Mouse (Mus musculus) neural tube, embryonic 14.5 days (tissue): ENCODE measurements around the gene Cfap43. TPM values are rescaled to one million over a fixed set of nuclear protein-coding genes. Genes with fewer than 3 reads are reported as not detected.

Source experiments
- ATAC-seq: fragments of 200-750 bp; cut with Nextera tagmentation; 2 replicates; pipeline ENCODE4 v1.8.0; 2017; ENCODE audit warnings: low read depth, mild to moderate bottlenecking, moderate TSS enrichment, moderate library complexity
- H3K27ac ChIP-seq: fragments of 300-500 bp; sonication (generic); 2 replicates; pipeline ENCODE4 v1.5.1; 2014; ENCODE audit warnings: low read depth, mild to moderate bottlenecking, control low read depth, low read length, moderate library complexity, mixed read lengths
- H3K27me3 ChIP-seq: fragments of 300-500 bp; sonication (generic); 2 replicates; pipeline ENCODE4 v1.6.1; 2014; ENCODE audit warnings: low read length; ENCODE audit not compliant: control insufficient read depth, insufficient read depth
- H3K36me3 ChIP-seq: fragments of 300-500 bp; sonication (generic); 2 replicates; pipeline ENCODE4 v1.6.1; 2014; ENCODE audit warnings: low read length, mixed read lengths; ENCODE audit not compliant: control insufficient read depth, insufficient read depth
- H3K4me1 ChIP-seq: fragments of 300-500 bp; sonication (generic); 2 replicates; pipeline ENCODE4 v1.6.1; 2014; ENCODE audit warnings: low read length; ENCODE audit not compliant: control insufficient read depth, insufficient read depth
- H3K4me2 ChIP-seq: fragments of 300-500 bp; sonication (generic); 2 replicates; pipeline ENCODE4 v1.6.1; 2014; ENCODE audit warnings: mild to moderate bottlenecking, low read depth, low read length, control low read depth
- H3K4me3 ChIP-seq: fragments of 300-500 bp; sonication (generic); 2 replicates; pipeline ENCODE4 v1.5.1; 2014; ENCODE audit warnings: low read depth, low read length, control low read depth, mixed read lengths
- H3K9ac ChIP-seq: fragments of 300-500 bp; sonication (generic); replicated peaks from 2 replicates; pipeline ENCODE4 v1.6.1; 2014; ENCODE audit warnings: low read depth, mild to moderate bottlenecking, control low read depth, low read length, mixed read lengths
- H3K9me3 ChIP-seq: fragments of 300-500 bp; sonication (generic); 2 replicates; pipeline ENCODE4 v1.6.1; 2016; ENCODE audit warnings: low read length; ENCODE audit not compliant: control insufficient read depth
- WGBS: fragments of 180-500 bp; shearing (Covaris S2); extraction: QIAGEN DNeasy Blood & Tissue Kit; methylation state at CpG from one replicate; pipeline ENCODE4 v1.1.7; 2014; 5-methylcytosine and 5-hydroxymethylcytosine counted together
- polyA plus RNA-seq: library from polyadenylated mRNA; unstranded; fragments of >200 nt; fragmentation: Nextera tagmentation; extraction: Ambion mirVana; gene quantifications from 2 replicates; pipeline ENCODE4 v1.2.1, GENCODE M21; 2014

Cfap43 gene
- polyA plus RNA-seq, 1 experiment from 2014 or later, result 1.7 TPM

GRCm38 (mm10) chr19:47777847-47778246 is 141.2 kb downstream of the Cfap43 start:
- H3K4me2 ChIP-seq, result no peak overlapping the region
- H3K9me3 ChIP-seq, result no peaks in the 10 kb centered on the region
- H3K27me3 ChIP-seq, result no peaks in the 10 kb centered on the region
- no peak overlapping the region for H3K4me3 ChIP-seq
- H3K4me1 ChIP-seq, result no peaks in the 10 kb centered on the region
- WGBS, result 79% methylated on average over 6 of the region's 6 CpGs
- H3K27ac ChIP-seq, result no peak overlapping the region
- H3K9ac ChIP-seq, result no peak overlapping the region
- no peaks in the 10 kb centered on the region for H3K36me3 ChIP-seq
- no peak for ATAC-seq

- Histone ChIP-seq H3K4me3 (no peak overlapping the region), H3K36me3 (no peaks in the 10 kb centered on the region), H3K4me2 (no peak overlapping the region), H3K9me3 (no peaks in the 10 kb centered on the region), H3K4me1 (no peaks in the 10 kb centered on the region), H3K9ac (no peak overlapping the region), H3K27me3 (no peaks in the 10 kb centered on the region), H3K27ac (no peak overlapping the region)
- no peak for ATAC-seq
- 78% methylated on average over 19 of the region's 19 CpGs for WGBS
Measured at GRCm38 (mm10) chr19:47755625-47756024, 163.5 kb downstream of the Cfap43 start.

DNA sequence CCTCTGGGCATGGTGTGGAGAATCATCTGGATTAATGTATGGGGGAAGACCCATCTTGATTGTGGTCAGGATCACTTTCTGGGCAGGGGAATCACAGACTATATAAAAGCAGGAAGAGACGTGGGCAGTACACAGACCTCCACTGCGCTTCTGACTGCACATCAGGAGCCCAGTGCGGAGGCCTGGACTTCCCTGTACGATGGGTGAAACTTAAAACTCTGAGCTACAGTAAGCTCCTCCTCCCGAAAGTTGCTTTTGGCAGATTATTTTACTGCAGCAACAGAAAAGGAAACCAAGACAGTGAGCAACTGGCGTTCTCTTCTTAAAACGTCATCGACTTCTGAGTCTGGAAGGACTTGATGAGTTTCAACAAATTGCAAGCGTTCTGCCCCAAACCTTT is 164.2 kb downstream of the Cfap43 start:
- Histone ChIP-seq H3K4me1 (no peaks in the 10 kb centered on the region), H3K27me3 (no peaks in the 10 kb centered on the region), H3K9ac (no peak overlapping the region), H3K36me3 (no peaks in the 10 kb centered on the region), H3K4me3 (no peak overlapping the region), H3K4me2 (no peak overlapping the region), H3K9me3 (no peaks in the 10 kb centered on the region), H3K27ac (no peak overlapping the region)
- ATAC-seq, result no peak
- 93% methylated on average over 9 of the region's 9 CpGs for WGBS

- no peak for ATAC-seq
- Histone ChIP-seq H3K36me3 (no peaks in the 10 kb centered on the region), H3K27me3 (no peaks in the 10 kb centered on the region), H3K9me3 (no peaks in the 10 kb centered on the region), H3K4me3 (no peak overlapping the region), H3K4me1 (no peaks in the 10 kb centered on the region), H3K9ac (no peak overlapping the region), H3K4me2 (no peak overlapping the region), H3K27ac (no peak overlapping the region)
- 92% methylated on average over 4 of the region's 4 CpGs for WGBS
Measured at GRCm38 (mm10) chr19:47753921-47754320, 165.2 kb downstream of the Cfap43 start.

- Histone ChIP-seq H3K4me3 (no peak overlapping the region), H3K9me3 (no peaks in the 10 kb centered on the region), H3K36me3 (no peaks in the 10 kb centered on the region), H3K4me2 (no peak overlapping the region), H3K27me3 (no peaks in the 10 kb centered on the region), H3K9ac (no peak overlapping the region), H3K4me1 (no peaks in the 10 kb centered on the region), H3K27ac (no peak overlapping the region)
- 92% methylated on average over 9 of the region's 9 CpGs for WGBS
- no peak for ATAC-seq
Measured at GRCm38 (mm10) chr19:47752456-47752855, 166.6 kb downstream of the Cfap43 start.

GRCm38 (mm10) chr19:47750391-47750790 is 168.7 kb downstream of the Cfap43 start:
- Histone ChIP-seq H3K27ac (no peak overlapping the region), H3K9me3 (no peaks in the 10 kb centered on the region), H3K4me3 (no peak overlapping the region), H3K4me1 (no peaks in the 10 kb centered on the region), H3K36me3 (no peaks in the 10 kb centered on the region), H3K27me3 (no peaks in the 10 kb centered on the region), H3K9ac (no peak overlapping the region), H3K4me2 (no peak overlapping the region)
- ATAC-seq, result no peak
- WGBS, result 43% methylated on average over 5 of the region's 5 CpGs

DNA sequence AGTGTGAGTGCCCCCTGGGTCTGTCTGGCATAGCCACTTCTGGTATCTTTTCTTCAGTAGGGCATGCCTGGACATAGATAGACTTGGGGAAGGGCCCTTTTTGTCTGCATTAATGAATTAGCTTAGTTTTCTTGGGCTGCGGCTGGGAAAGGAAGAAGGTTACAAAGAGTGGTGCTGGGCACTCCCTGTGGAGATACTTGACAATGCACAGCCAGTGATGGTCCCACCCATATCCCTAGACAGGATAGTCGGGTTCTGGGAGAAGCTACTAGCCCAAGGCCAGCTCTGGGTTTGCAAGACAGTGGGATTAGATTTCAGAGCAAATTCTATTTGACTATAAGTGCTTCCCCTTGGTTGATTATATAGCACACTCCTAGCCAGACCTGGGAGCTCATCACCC is 170.1 kb downstream of the Cfap43 start:
- 80% methylated on average over 2 of the region's 2 CpGs for WGBS
- H3K36me3 ChIP-seq, result no peaks in the 10 kb centered on the region

GRCm38 (mm10) chr19:47747072-47747471 is 172.0 kb downstream of the Cfap43 start:
- no peak for ATAC-seq
- Histone ChIP-seq H3K36me3 (no peaks in the 10 kb centered on the region), H3K9ac (no peak overlapping the region), H3K4me1 (no peaks in the 10 kb centered on the region), H3K27me3 (no peaks in the 10 kb centered on the region), H3K4me2 (no peak overlapping the region), H3K27ac (no peak overlapping the region), H3K9me3 (no peaks in the 10 kb centered on the region), H3K4me3 (no peak overlapping the region)
- WGBS, result 94% methylated on average over 2 of the region's 2 CpGs

More for the DNA sequence above, 170.1 kb downstream of the Cfap43 start:
- no peaks in the 10 kb centered on the region for H3K27me3 ChIP-seq
- no peaks in the 10 kb centered on the region for H3K9me3 ChIP-seq
- H3K9ac ChIP-seq, result no peak overlapping the region
- ATAC-seq, result no peak
- H3K4me3 ChIP-seq, result no peak overlapping the region
- no peak overlapping the region for H3K4me2 ChIP-seq
- no peaks in the 10 kb centered on the region for H3K4me1 ChIP-seq
- no peak overlapping the region for H3K27ac ChIP-seq

GRCm38 (mm10) chr19:47731931-47732330 is 187.2 kb downstream of the Cfap43 start:
- no peaks in the 10 kb centered on the region for H3K27me3 ChIP-seq
- H3K27ac ChIP-seq, result peak overlapping the region; percentile 92
- WGBS, result 2% methylated on average over 15 of the region's 15 CpGs
- ATAC-seq, result peak; percentile 16; the same call in 1 of the 2 replicates
- 0 out of 2 replicates have a peak, but pooled peaks cover 6% of the 10 kb centered on the region for H3K4me1 ChIP-seq
- H3K36me3 ChIP-seq, result peaks cover 31% of the 10 kb centered on the region
- H3K4me3 ChIP-seq, result peak overlapping the region; percentile 70
- H3K9ac ChIP-seq, result peak overlapping the region; percentile 63; the same call in 1 of the 2 replicates
- peak overlapping the region; percentile 57 for H3K4me2 ChIP-seq
- no peaks in the 10 kb centered on the region for H3K9me3 ChIP-seq
